Mouse (Mus musculus) limb, embryonic 14.5 days (tissue): ENCODE measurements around the gene Gosr2. TPM values are rescaled to one million over a fixed set of nuclear protein-coding genes. Genes with fewer than 3 reads are reported as not detected.
"Not testable (repeated sequence)": the region's sequence is repeated elsewhere in the genome, so short reads cannot be mapped to it uniquely, and the experiment has no call there.

Experiments used
- ATAC-seq: fragments of 200-750 bp; cut with Nextera tagmentation; 2 replicates; pipeline ENCODE4 v1.8.0; 2017; ENCODE audit warnings: low read depth, moderate number of reproducible peaks, moderate TSS enrichment; ENCODE audit not compliant: low FRiP score
- DNase-seq: peaks from one replicate; pipeline ENCODE4 v3.0.0-alpha.2; 2015; ENCODE audit warnings: low spot score
- H3K27ac ChIP-seq: fragments of 300-500 bp; sonication (generic); replicated peaks from 2 replicates; pipeline ENCODE4 v1.5.1; 2014; ENCODE audit warnings: low read depth, mild to moderate bottlenecking, low read length, moderate library complexity, mixed read lengths
- H3K27me3 ChIP-seq: fragments of 300-500 bp; sonication (generic); 2 replicates; pipeline ENCODE4 v1.6.1; 2014; ENCODE audit warnings: low read length, mixed read lengths; ENCODE audit not compliant: control insufficient read depth, insufficient read depth
- H3K36me3 ChIP-seq: fragments of 300-500 bp; sonication (generic); 2 replicates; pipeline ENCODE4 v1.6.1; 2014; ENCODE audit warnings: mild to moderate bottlenecking, low read length, moderate library complexity, mixed read lengths; ENCODE audit not compliant: control insufficient read depth, insufficient read depth
- H3K4me1 ChIP-seq: fragments of 300-500 bp; sonication (generic); 2 replicates; pipeline ENCODE4 v1.6.1; 2014; ENCODE audit warnings: antibody characterized with exemption, low read length, mixed read lengths; ENCODE audit not compliant: control insufficient read depth, insufficient read depth
- H3K4me2 ChIP-seq: fragments of 300-500 bp; sonication (generic); replicated peaks from 2 replicates; pipeline ENCODE4 v1.6.1; 2014; ENCODE audit warnings: low read depth, mild to moderate bottlenecking, low read length, moderate library complexity; ENCODE audit not compliant: severe bottlenecking
- H3K4me3 ChIP-seq: fragments of 300-500 bp; sonication (generic); replicated peaks from 2 replicates; pipeline ENCODE4 v1.5.1; 2014; ENCODE audit warnings: low read length
- H3K9ac ChIP-seq: fragments of 300-500 bp; sonication (generic); 2 replicates; pipeline ENCODE4 v1.6.1; 2014; ENCODE audit warnings: mild to moderate bottlenecking, low read depth, low read length, moderate library complexity; ENCODE audit not compliant: severe bottlenecking
- H3K9me3 ChIP-seq: fragments of 300-500 bp; sonication (generic); 2 replicates; pipeline ENCODE4 v1.6.1; 2016; ENCODE audit warnings: low read length; ENCODE audit not compliant: control insufficient read depth
- POLR2A ChIP-seq: fragments of 200-500 bp; IDR thresholded peaks from 2 replicates; pipeline ENCODE4 v1.8.0; 2012; ENCODE audit warnings: inconsistent platforms, mild to moderate bottlenecking, moderate library complexity, borderline replicate concordance; ENCODE audit not compliant: insufficient read depth, insufficient read length; ENCODE audit errors: extremely low read depth
- WGBS: fragments of 180-500 bp; shearing (Covaris S2); extraction: QIAGEN DNeasy Blood & Tissue Kit; methylation state at CpG from one replicate; pipeline ENCODE4 v1.1.7; 2014; 5-methylcytosine and 5-hydroxymethylcytosine counted together
- polyA plus RNA-seq, 2 experiments: library from polyadenylated mRNA; depleted of rRNA in 1 of 2; stranded (reverse) in 1 of 2; unstranded in 1 of 2; fragments of >200 nt; fragmentation: Nextera tagmentation in 1 of 2; extraction: Ambion mirVana in 1 of 2; gene quantifications; 2 replicates each; pipeline versions ENCODE4 v1.2.1 to v1.2.3; 2012 to 2014

Gene Gosr2
- polyA plus RNA-seq, 2 experiments, result 104 to 106 TPM

- 85% methylated on average over 11 of the region's 11 CpGs for WGBS
- peaks cover 91% of the 10 kb centered on the region for H3K36me3 ChIP-seq
- DNase-seq (no peak), ATAC-seq (no peak)
- no peak for TF ChIP-seq POLR2A
- H3K4me3 ChIP-seq, result no peak overlapping the region
- no peaks in the 10 kb centered on the region for H3K27me3 ChIP-seq
- no peak overlapping the region for H3K4me2 ChIP-seq
- H3K9ac ChIP-seq, result no peak overlapping the region
- H3K9me3 ChIP-seq, result no peaks in the 10 kb centered on the region
- H3K4me1 ChIP-seq, result no peaks in the 10 kb centered on the region
- no peak overlapping the region for H3K27ac ChIP-seq
Observed at GRCm38 (mm10) chr11:103683667-103684334, 13.9 kb downstream of the Gosr2 start.

GRCm38 (mm10) chr11:103677042-103677441, 20.7 kb downstream of the Gosr2 start:
- not testable (repeated sequence) for H3K4me3 ChIP-seq, H3K4me1 ChIP-seq, H3K27me3 ChIP-seq, H3K4me2 ChIP-seq, ATAC-seq, H3K9me3 ChIP-seq, H3K9ac ChIP-seq, DNase-seq, H3K27ac ChIP-seq
- peaks cover 49% of the 10 kb centered on the region for H3K36me3 ChIP-seq
- 48% methylated on average over 2 of the region's 2 CpGs for WGBS

GRCm38 (mm10) chr11:103675556-103675955, 22.1 kb downstream of the Gosr2 start:
- WGBS, result 40% methylated on average over 3 of the region's 3 CpGs
- Histone ChIP-seq H3K9me3 (no peaks in the 10 kb centered on the region), H3K27ac (no peak overlapping the region), H3K4me1 (no peaks in the 10 kb centered on the region), H3K4me2 (no peak overlapping the region), H3K9ac (no peak overlapping the region), H3K36me3 (peaks cover 34% of the 10 kb centered on the region), H3K27me3 (no peaks in the 10 kb centered on the region), H3K4me3 (no peak overlapping the region)
- ATAC-seq (no peak), DNase-seq (peak; percentile 78)
- TF ChIP-seq POLR2A, result no peak

- Histone ChIP-seq H3K27me3 (0 out of 2 replicates have a peak, but pooled peaks cover 4% of the 10 kb centered on the region), H3K27ac (no peak overlapping the region), H3K9me3 (no peaks in the 10 kb centered on the region), H3K4me3 (no peak overlapping the region), H3K4me2 (no peak overlapping the region), H3K4me1 (peaks cover 11% of the 10 kb centered on the region; the same call in 1 of the 2 replicates), H3K36me3 (no peaks in the 10 kb centered on the region), H3K9ac (no peak overlapping the region)
- WGBS, result 37% methylated on average over 13 of the region's 13 CpGs
- DNase-seq (no peak), ATAC-seq (no peak)
- no peak for TF ChIP-seq POLR2A
Observed at GRCm38 (mm10) chr11:103666907-103667426, 30.7 kb downstream of the Gosr2 start.

- no peak overlapping the region for H3K4me2 ChIP-seq
- 0 out of 2 replicates have a peak overlapping the region, but pooled peaks have one; percentile 17 for H3K9ac ChIP-seq
- H3K27ac ChIP-seq, result no peak overlapping the region
- ATAC-seq (no peak), DNase-seq (no peak)
- no peaks in the 10 kb centered on the region for H3K9me3 ChIP-seq
- no peak for TF ChIP-seq POLR2A
- no peaks in the 10 kb centered on the region for H3K36me3 ChIP-seq
- 37% methylated on average over 10 of the region's 10 CpGs for WGBS
- peaks cover 11% of the 10 kb centered on the region; the same call in 1 of the 2 replicates for H3K4me1 ChIP-seq
- H3K27me3 ChIP-seq, result 0 out of 2 replicates have a peak, but pooled peaks cover 4% of the 10 kb centered on the region
- no peak overlapping the region for H3K4me3 ChIP-seq
Observed at GRCm38 (mm10) chr11:103666181-103666906, 31.4 kb downstream of the Gosr2 start.
